Mouse (Mus musculus) T-helper 17 cell (primary cell): ENCODE data around the gene Slc26a11.

ENCODE experiments used
- in situ Hi-C, 2 experiments: fragments of 300-600 bp; cut with MboI, MseI; formaldehyde crosslinking; loops; 1 replicate in 1 of 2; 2 replicates in 1 of 2; pipeline ENCODE4 v1.15.1; 2025; ENCODE audit warnings: high pct_unique_total_duplicates in 2 of 2

The Slc26a11 gene

GRCm38 (mm10) chr11:119395931-119396330 lies 40.6 kb downstream of the Slc26a11 start:
- in situ Hi-C loops: no loop called here

GRCm38 (mm10) chr11:119396461-119396860 lies 41.1 kb downstream of the Slc26a11 start:
- in situ Hi-C loops: no loop called here

- in situ Hi-C loops: no loop called here
These were observed 47.3 kb downstream of the Slc26a11 start for GRCm38 (mm10) chr11:119402501-119403160.

GRCm38 (mm10) chr11:119404627-119405026 lies 49.3 kb downstream of the Slc26a11 start:
- in situ Hi-C loops: no loop called here

- in situ Hi-C loops: no loop called here
These were observed 52.0 kb downstream of the Slc26a11 start for GRCm38 (mm10) chr11:119407381-119407780.

GRCm38 (mm10) chr11:119407977-119408376 lies 52.6 kb downstream of the Slc26a11 start:
- in situ Hi-C loops: no loop called here

- in situ Hi-C loops: no loop called here
These were observed 64.2 kb downstream of the Slc26a11 start for GRCm38 (mm10) chr11:119419327-119420118.

GRCm38 (mm10) chr11:119420426-119420825 lies 65.1 kb downstream of the Slc26a11 start:
- in situ Hi-C loops: no loop called here

- in situ Hi-C loops: no loop called here
These were observed 72.1 kb downstream of the Slc26a11 start for GRCm38 (mm10) chr11:119427431-119427830.

- in situ Hi-C loops: no loop called here
These were observed 72.6 kb downstream of the Slc26a11 start for GRCm38 (mm10) chr11:119427986-119428385.

GRCm38 (mm10) chr11:119428649-119429136 lies 73.3 kb downstream of the Slc26a11 start:
- in situ Hi-C loops: no loop called here
